Mouse (Mus musculus) embryonic facial prominence, embryonic 14.5 days (tissue): ENCODE data around the gene Vash1. TPM values are rescaled to one million over a fixed set of nuclear protein-coding genes. Genes with fewer than 3 reads are reported as not detected.
A peak's percentile ranks its signal among the peaks of the same experiment; 100 is the strongest.

Source experiments
- ATAC-seq: fragments of 200-750 bp; cut with Nextera tagmentation; 2 replicates; pipeline ENCODE4 v1.8.0; 2017; ENCODE audit warnings: low read depth, moderate number of reproducible peaks, moderate TSS enrichment
- DNase-seq: peaks from one replicate; pipeline ENCODE4 v3.0.0-alpha.2; 2015; ENCODE audit warnings: low spot score
- H3K27ac ChIP-seq: fragments of 300-500 bp; sonication (generic); replicated peaks from 2 replicates; pipeline ENCODE4 v1.5.1; 2014; ENCODE audit warnings: low read depth, mild to moderate bottlenecking, low read length, moderate library complexity
- H3K27me3 ChIP-seq: fragments of 300-500 bp; sonication (generic); replicated peaks from 2 replicates; pipeline ENCODE4 v1.6.1; 2014; ENCODE audit warnings: low read length; ENCODE audit not compliant: control insufficient read depth, insufficient read depth
- H3K36me3 ChIP-seq: fragments of 300-500 bp; sonication (generic); 2 replicates; pipeline ENCODE4 v1.6.1; 2014; ENCODE audit warnings: low read length, mixed read lengths; ENCODE audit not compliant: control insufficient read depth, insufficient read depth
- H3K4me1 ChIP-seq: fragments of 300-500 bp; sonication (generic); 2 replicates; pipeline ENCODE4 v1.6.1; 2014; ENCODE audit warnings: antibody characterized with exemption, low read length; ENCODE audit not compliant: control insufficient read depth, insufficient read depth
- H3K4me2 ChIP-seq: fragments of 300-500 bp; sonication (generic); 2 replicates; pipeline ENCODE4 v1.6.1; 2014; ENCODE audit warnings: low read depth, mild to moderate bottlenecking, low read length, moderate library complexity, mixed read lengths
- H3K4me3 ChIP-seq: fragments of 300-500 bp; sonication (generic); 2 replicates; pipeline ENCODE4 v1.5.1; 2014; ENCODE audit warnings: low read depth, mild to moderate bottlenecking, low read length
- H3K9ac ChIP-seq: fragments of 300-500 bp; sonication (generic); 2 replicates; pipeline ENCODE4 v1.6.1; 2014; ENCODE audit warnings: low read depth, mild to moderate bottlenecking, low read length, moderate library complexity, mixed read lengths
- H3K9me3 ChIP-seq: fragments of 300-500 bp; sonication (generic); 2 replicates; pipeline ENCODE4 v1.6.1; 2016; ENCODE audit warnings: low read length; ENCODE audit not compliant: control insufficient read depth
- WGBS: fragments of 180-500 bp; shearing (Covaris S2); extraction: QIAGEN DNeasy Blood & Tissue Kit; methylation state at CpG from one replicate; pipeline ENCODE4 v1.1.7; 2014; 5-methylcytosine and 5-hydroxymethylcytosine counted together
- polyA plus RNA-seq: library from polyadenylated mRNA; unstranded; fragments of >200 nt; fragmentation: Nextera tagmentation; extraction: Ambion mirVana; gene quantifications from 2 replicates; pipeline ENCODE4 v1.2.1, GENCODE M21; 2014

Vash1 gene
- polyA plus RNA-seq = 11.0 and 12.3 TPM in 2 replicates

GRCm38 (mm10) chr12:86678591-86679545, at the start of gene Vash1:
TSS of gene Vash1 (plus strand) at chr12:86678700.
- H3K4me1 ChIP-seq = peaks cover 11% of the 10 kb centered on the region; the same call in 1 of the 2 replicates

GRCm38 (mm10) chr12:86628783-86629172, 49.7 kb upstream of the Vash1 start:
- Histone ChIP-seq H3K9me3 (no peaks in the 10 kb centered on the region), H3K27me3 (no peaks in the 10 kb centered on the region), H3K4me1 (no peaks in the 10 kb centered on the region), H3K36me3 (no peaks in the 10 kb centered on the region), H3K4me3 (no peak overlapping the region), H3K4me2 (no peak overlapping the region), H3K27ac (no peak overlapping the region), H3K9ac (no peak overlapping the region)
- ATAC-seq (no peak), DNase-seq (no peak)
- WGBS = 58% methylated on average over 6 of the region's 6 CpGs

More at GRCm38 (mm10) chr12:86678591-86679545, at the start of gene Vash1:
- Histone ChIP-seq H3K4me3 (peak within 1 kb of the TSS; percentile 81), H3K27ac (peak within 1 kb of the TSS; percentile 88), H3K36me3 (no peaks in the 10 kb centered on the region), H3K27me3 (no peaks in the 10 kb centered on the region), H3K9ac (peak within 1 kb of the TSS; percentile 82), H3K4me2 (peak within 1 kb of the TSS; percentile 98), H3K9me3 (no peaks in the 10 kb centered on the region)
- peak; percentile 84 for ATAC-seq
- DNase-seq = peak; percentile 76
- 1% methylated on average over 41 of the region's 94 CpGs for WGBS

GRCm38 (mm10) chr12:86641763-86642162, 36.7 kb upstream of the Vash1 start:
- H3K4me2 ChIP-seq = no peak overlapping the region
- H3K9me3 ChIP-seq = no peaks in the 10 kb centered on the region
- no peak for DNase-seq
- WGBS = 42% methylated on average over 8 of the region's 8 CpGs
- no peaks in the 10 kb centered on the region for H3K36me3 ChIP-seq
- H3K27me3 ChIP-seq = no peaks in the 10 kb centered on the region
- peaks cover 12% of the 10 kb centered on the region for H3K4me1 ChIP-seq
- no peak overlapping the region for H3K9ac ChIP-seq
- H3K27ac ChIP-seq = no peak overlapping the region
- no peak for ATAC-seq
- H3K4me3 ChIP-seq = no peak overlapping the region

DNA sequence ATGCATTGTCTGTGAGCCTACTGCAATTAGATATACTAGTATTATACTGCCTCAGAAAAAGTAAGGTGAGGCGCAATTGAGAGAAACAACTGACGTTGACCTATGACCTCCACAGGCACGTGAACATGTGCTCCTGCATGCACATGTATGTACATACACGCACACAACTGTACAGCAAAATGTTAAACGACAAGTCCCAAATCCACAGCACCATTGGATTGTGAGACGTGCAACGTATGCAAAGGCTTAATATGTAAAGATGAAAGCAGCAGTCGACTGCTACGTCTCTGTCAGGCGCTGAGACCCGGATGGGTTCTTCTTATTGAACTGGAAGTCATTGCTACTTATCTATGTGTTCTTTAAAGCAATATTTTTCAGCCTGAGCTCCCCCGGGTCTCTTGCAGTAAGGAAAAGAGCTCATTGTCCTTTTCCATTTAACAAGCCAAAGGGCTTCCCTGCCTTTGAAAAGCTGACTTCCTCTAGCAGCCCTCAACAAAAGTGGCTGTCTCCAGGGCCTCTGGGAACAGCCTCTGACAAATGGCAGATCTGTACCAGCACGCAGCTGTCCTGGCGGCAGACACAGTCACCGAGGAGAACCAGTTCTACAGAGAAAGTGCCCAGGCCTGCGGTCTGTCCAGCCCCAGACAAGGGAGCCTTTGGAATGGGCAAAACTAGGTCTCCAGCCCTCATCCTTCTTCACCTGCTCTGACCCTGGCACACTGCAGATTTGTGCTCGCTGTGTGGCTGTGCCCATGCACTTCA, 33.8 kb upstream of the Vash1 start:
- DNase-seq = peak; percentile 58
- 64% methylated on average over 17 of the region's 17 CpGs for WGBS
- Histone ChIP-seq H3K27me3 (no peaks in the 10 kb centered on the region), H3K4me1 (peaks cover 19% of the 10 kb centered on the region), H3K9me3 (no peaks in the 10 kb centered on the region), H3K9ac (no peak overlapping the region), H3K4me2 (no peak overlapping the region), H3K27ac (no peak overlapping the region), H3K4me3 (no peak overlapping the region), H3K36me3 (no peaks in the 10 kb centered on the region)
- no peak for ATAC-seq

DNA sequence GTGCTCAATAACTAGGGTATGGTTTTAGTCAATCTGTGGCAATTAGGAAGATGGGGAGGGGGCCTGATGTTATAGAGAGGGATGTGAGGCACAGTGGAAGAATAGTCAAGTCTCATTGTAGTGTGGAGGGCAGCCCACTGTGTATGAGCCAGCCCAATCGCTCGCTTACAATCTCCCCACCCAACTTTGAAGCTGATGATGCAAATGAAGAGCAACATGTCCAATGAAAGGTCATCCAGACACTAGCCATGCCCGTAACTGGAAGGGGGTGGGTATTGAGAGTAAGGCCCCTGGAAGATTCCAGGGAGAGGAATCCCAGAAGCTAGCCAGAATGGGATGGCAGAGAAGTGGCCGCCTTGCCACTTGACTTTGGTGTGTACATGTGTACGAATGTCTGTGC, 33.0 kb upstream of the Vash1 start:
- no peak for ATAC-seq
- Histone ChIP-seq H3K9me3 (no peaks in the 10 kb centered on the region), H3K4me2 (no peak overlapping the region), H3K4me1 (peaks cover 19% of the 10 kb centered on the region), H3K27ac (0 out of 2 replicates have a peak overlapping the region, but pooled peaks have one; percentile 6), H3K9ac (no peak overlapping the region), H3K27me3 (no peaks in the 10 kb centered on the region), H3K36me3 (no peaks in the 10 kb centered on the region), H3K4me3 (no peak overlapping the region)
- DNase-seq = no peak
- 91% methylated on average over 5 of the region's 5 CpGs for WGBS

DNA sequence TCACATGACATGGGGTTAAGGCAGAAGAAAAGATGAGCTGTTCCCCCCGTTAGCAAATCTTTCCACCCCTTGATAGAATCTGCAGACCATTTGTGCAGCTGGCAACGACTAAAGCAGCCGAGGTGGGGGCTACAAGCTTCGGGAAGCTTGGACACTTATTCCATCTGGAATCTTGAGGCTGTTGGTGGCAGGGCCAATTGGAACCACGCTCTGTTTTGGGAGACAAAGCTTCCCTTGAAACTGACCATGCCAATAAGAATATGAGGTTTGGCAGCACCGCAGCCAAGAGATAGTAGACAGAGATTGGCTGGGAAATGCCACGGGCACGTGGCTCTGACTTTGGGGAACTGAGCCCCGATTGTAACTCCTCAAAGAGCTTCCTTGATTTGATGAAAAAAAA, 31.7 kb upstream of the Vash1 start:
- Histone ChIP-seq H3K9ac (no peak overlapping the region), H3K4me1 (peaks cover 19% of the 10 kb centered on the region), H3K4me2 (peak overlapping the region; percentile 40), H3K4me3 (no peak overlapping the region), H3K27me3 (no peaks in the 10 kb centered on the region), H3K27ac (peak overlapping the region; percentile 71), H3K9me3 (no peaks in the 10 kb centered on the region), H3K36me3 (no peaks in the 10 kb centered on the region)
- DNase-seq (peak; percentile 82), ATAC-seq (peak; percentile 58)
- 27% methylated on average over 9 of the region's 9 CpGs for WGBS

DNA sequence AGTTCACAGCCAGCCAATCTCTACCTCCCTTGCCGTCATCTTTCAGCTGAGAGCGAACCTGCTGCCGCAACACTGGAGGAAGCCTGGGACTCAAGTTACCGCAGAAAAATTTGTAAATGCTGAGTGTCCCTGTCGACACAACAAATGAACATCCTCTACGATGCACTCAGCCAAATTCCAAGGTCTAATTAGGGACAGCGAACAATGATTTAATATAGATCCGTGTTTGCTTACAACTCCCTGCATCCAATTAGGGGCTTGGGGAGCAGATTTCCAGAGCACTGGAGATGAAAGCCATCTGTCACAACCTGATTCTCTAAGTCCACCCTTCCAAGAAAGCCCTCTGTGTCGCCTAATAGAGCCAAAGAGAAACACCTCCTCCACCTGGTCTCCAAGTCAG, 31.2 kb upstream of the Vash1 start:
- WGBS = 13% methylated on average over 9 of the region's 9 CpGs
- Histone ChIP-seq H3K36me3 (no peaks in the 10 kb centered on the region), H3K4me2 (peak overlapping the region; percentile 40), H3K27ac (peak overlapping the region; percentile 71), H3K27me3 (no peaks in the 10 kb centered on the region), H3K9me3 (no peaks in the 10 kb centered on the region), H3K9ac (no peak overlapping the region), H3K4me3 (no peak overlapping the region), H3K4me1 (peaks cover 21% of the 10 kb centered on the region)
- DNase-seq = peak; percentile 88
- peak; percentile 74; the same call in 1 of the 2 replicates for ATAC-seq

DNA sequence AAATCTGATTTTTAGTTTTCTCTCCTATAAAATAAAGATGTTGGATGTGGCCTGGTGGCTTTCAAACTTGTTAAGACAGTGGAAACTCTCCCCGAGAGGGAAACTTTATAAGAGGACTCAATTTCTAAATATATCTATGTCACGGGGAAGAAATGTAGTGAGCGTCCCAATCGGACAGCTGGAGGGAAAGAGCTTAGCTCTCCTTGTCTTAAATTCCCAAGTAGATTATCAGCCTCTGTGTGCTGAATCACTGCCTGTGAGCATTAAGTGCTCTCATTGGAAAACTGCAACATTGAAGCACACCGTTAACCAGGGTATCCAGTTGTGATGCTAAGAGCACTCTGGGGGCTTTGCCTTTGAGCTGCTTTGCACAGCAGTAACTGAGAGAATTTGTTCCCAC, 30.8 kb upstream of the Vash1 start:
- no peaks in the 10 kb centered on the region for H3K9me3 ChIP-seq
- no peak overlapping the region for H3K4me3 ChIP-seq
- H3K4me1 ChIP-seq = peaks cover 25% of the 10 kb centered on the region
- H3K9ac ChIP-seq = no peak overlapping the region
- H3K27me3 ChIP-seq = no peaks in the 10 kb centered on the region
- H3K27ac ChIP-seq = peak overlapping the region; percentile 71
- peak; percentile 67 for DNase-seq
- WGBS = 41% methylated on average over 5 of the region's 5 CpGs
- H3K4me2 ChIP-seq = no peak overlapping the region; the same call in 1 of the 2 replicates
- H3K36me3 ChIP-seq = no peaks in the 10 kb centered on the region
- peak; percentile 16; the same call in 1 of the 2 replicates for ATAC-seq
